Mouse (Mus musculus) forebrain, embryonic 16.5 days (tissue): ENCODE data around the gene Pitpnm1. TPM values are rescaled to one million over a fixed set of nuclear protein-coding genes. Genes with fewer than 3 reads are reported as not detected.
A peak's percentile ranks its signal among the peaks of the same experiment; 100 is the strongest.
"Not testable (repeated sequence)": the region's sequence is repeated elsewhere in the genome, so short reads cannot be mapped to it uniquely, and the experiment has no call there.

Source experiments
- ATAC-seq: fragments of 200-750 bp; cut with Nextera tagmentation; 2 replicates; pipeline ENCODE4 v1.8.0; 2017; ENCODE audit warnings: mild to moderate bottlenecking, moderate library complexity
- H3K27ac ChIP-seq: fragments of 300-500 bp; sonication (generic); 2 replicates; pipeline ENCODE4 v1.5.1; 2014; ENCODE audit warnings: low read length, control low read depth
- H3K27me3 ChIP-seq: fragments of 300-500 bp; sonication (generic); replicated peaks from 2 replicates; pipeline ENCODE4 v1.6.1; 2014; ENCODE audit warnings: low read length; ENCODE audit not compliant: control insufficient read depth, insufficient read depth
- H3K36me3 ChIP-seq: fragments of 300-500 bp; sonication (generic); 2 replicates; pipeline ENCODE4 v1.6.1; 2014; ENCODE audit not compliant: control insufficient read depth, insufficient read depth
- H3K4me1 ChIP-seq: fragments of 300-500 bp; sonication (generic); replicated peaks from 2 replicates; pipeline ENCODE4 v1.6.1; 2014; ENCODE audit warnings: low read length; ENCODE audit not compliant: control insufficient read depth, insufficient read depth
- H3K4me2 ChIP-seq: fragments of 300-500 bp; sonication (generic); 2 replicates; pipeline ENCODE4 v1.6.1; 2014; ENCODE audit warnings: mild to moderate bottlenecking, low read length, control low read depth
- H3K4me3 ChIP-seq: fragments of 300-500 bp; sonication (generic); replicated peaks from 2 replicates; pipeline ENCODE4 v1.5.1; 2014; ENCODE audit warnings: mild to moderate bottlenecking, low read length, control low read depth
- H3K9ac ChIP-seq: fragments of 300-500 bp; sonication (generic); replicated peaks from 2 replicates; pipeline ENCODE4 v1.6.1; 2014; ENCODE audit warnings: low read depth, low read length, control low read depth
- H3K9me3 ChIP-seq: fragments of 300-500 bp; sonication (generic); 2 replicates; pipeline ENCODE4 v1.6.1; 2016; ENCODE audit warnings: low read length; ENCODE audit not compliant: control insufficient read depth
- WGBS: fragments of 180-500 bp; shearing (Covaris S2); extraction: QIAGEN DNeasy Blood & Tissue Kit; methylation state at CpG from one replicate; pipeline ENCODE4 v1.1.7; 2014; 5-methylcytosine and 5-hydroxymethylcytosine counted together
- polyA plus RNA-seq: library from polyadenylated mRNA; unstranded; fragments of >200 nt; fragmentation: Nextera tagmentation; extraction: Ambion mirVana; gene quantifications from 2 replicates; pipeline ENCODE4 v1.2.1, GENCODE M21; 2015

Gene Pitpnm1
- polyA plus RNA-seq, 1 experiment from 2014 or later: 75.5 TPM

DNA sequence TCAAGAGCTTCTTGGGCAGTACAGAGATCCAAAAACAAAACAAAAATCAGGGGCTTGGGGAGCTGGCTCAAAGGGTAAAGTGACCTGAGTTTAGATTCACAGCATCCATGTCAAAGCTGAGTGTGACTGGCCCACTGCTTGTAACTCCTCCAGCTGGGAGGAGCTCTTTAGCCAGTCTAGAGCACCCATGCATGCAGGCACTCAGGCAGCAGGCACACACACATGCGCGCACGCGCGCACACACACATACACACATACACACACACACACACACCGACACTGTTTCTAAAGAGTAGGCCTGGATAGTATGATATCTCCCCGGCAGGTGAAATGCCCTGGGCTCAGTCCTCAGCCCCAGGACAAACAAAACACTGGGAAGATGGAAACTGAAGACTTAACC, 17.2 kb downstream of the Pitpnm1 start:
- Histone ChIP-seq H3K4me1 (peaks cover 5% of the 10 kb centered on the region; the same call in 1 of the 2 replicates), H3K36me3 (peaks cover 16% of the 10 kb centered on the region), H3K27ac (no peak overlapping the region), H3K27me3 (no peaks in the 10 kb centered on the region), H3K9me3 (no peaks in the 10 kb centered on the region), H3K9ac (no peak overlapping the region), H3K4me3 (no peak overlapping the region), H3K4me2 (no peak overlapping the region)
- 96% methylated on average over 7 of the region's 7 CpGs for WGBS
- no peak for ATAC-seq

DNA sequence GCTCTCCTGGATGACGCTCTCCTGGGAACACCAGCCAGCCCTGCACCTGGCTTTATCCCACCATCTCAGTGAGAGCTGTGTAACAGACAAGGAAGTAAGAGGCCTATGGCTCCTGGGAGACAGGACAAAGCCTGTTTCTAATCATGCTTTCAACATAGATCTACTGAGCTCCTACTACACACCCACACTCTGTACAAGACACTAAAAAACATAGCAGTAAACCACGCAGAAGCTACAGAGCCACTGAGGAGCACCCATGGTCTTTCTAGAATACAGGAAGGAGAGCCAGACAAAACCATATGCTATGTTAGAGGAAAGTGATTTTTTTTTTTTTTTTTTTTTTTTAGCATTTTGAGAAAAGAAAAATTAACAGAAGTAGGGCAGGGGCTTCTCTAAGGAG, 18.6 kb downstream of the Pitpnm1 start:
- no peaks in the 10 kb centered on the region for H3K27me3 ChIP-seq
- no peaks in the 10 kb centered on the region for H3K9me3 ChIP-seq
- H3K27ac ChIP-seq: no peak overlapping the region
- 93% methylated on average over 2 of the region's 2 CpGs for WGBS
- peaks cover 14% of the 10 kb centered on the region for H3K36me3 ChIP-seq
- H3K4me2 ChIP-seq: no peak overlapping the region
- no peak for ATAC-seq
- no peak overlapping the region for H3K9ac ChIP-seq
- peaks cover 5% of the 10 kb centered on the region; the same call in 1 of the 2 replicates for H3K4me1 ChIP-seq
- H3K4me3 ChIP-seq: no peak overlapping the region

DNA sequence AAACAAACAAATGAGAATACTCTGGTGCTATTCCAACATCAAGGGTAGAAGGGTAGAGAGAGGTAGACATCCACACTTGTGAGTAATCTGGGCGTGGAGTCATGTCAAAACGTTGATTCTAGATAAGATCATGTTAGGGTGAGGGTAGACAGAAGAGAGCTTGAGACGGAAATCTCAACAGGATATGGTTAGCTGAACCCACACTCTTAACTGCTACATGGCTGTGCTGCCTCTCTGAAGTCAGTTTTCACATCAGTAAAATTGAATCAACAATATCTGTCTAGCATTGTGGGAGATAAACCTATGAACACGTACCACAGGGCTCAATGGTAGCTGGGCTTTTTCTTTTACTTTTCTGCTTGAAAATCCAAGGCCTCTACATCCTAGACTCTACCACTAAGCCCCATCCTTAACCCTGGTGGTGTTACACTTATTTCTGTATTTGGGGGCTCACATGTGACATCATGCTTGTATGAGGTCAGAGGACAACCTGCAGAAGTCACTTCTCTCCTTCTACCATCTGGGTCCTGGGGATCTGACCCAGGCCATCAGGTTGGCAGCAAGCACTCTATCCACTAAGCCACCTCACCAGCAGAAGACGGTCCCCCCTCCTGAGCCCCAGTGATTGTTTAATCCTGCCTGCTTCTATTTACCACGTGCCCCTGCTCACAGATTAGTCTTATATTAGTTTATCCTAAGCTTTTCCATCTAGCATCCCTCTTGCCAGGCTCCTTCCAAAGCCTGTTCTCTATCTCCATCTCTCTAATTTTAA, 20.1 kb downstream of the Pitpnm1 start:
- no peak overlapping the region; the same call in 1 of the 2 replicates for H3K4me2 ChIP-seq
- H3K27me3 ChIP-seq: no peaks in the 10 kb centered on the region
- no peak overlapping the region for H3K27ac ChIP-seq
- ATAC-seq: no peak
- H3K4me3 ChIP-seq: no peak overlapping the region
- 90% methylated on average over 6 of the region's 6 CpGs for WGBS
- no peaks in the 10 kb centered on the region for H3K9me3 ChIP-seq
- no peak overlapping the region for H3K9ac ChIP-seq
- H3K4me1 ChIP-seq: peaks cover 5% of the 10 kb centered on the region; the same call in 1 of the 2 replicates
- H3K36me3 ChIP-seq: peaks cover 7% of the 10 kb centered on the region

DNA sequence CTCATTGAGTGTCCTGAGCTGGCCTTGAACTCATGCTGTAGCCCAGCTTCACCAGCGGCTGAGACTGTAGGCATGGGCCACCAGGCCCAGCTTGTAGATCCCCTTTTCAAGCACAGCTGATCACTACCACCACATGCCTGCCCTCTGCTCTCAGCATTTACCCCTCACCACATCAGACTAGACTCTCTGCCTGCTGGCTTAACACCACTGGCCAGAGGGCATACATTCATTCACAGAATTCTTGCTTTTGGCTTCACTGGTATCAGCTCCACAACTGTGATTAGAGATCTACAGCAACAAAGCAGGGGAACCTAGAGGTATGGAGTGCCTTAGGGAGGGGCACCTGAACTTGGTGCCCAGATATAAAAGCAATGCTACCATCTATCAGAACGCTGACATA, 20.7 kb downstream of the Pitpnm1 start:
- WGBS: 95% methylated on average over 2 of the region's 2 CpGs
- Histone ChIP-seq H3K4me2 (peak overlapping the region; percentile 56), H3K4me1 (peaks cover 7% of the 10 kb centered on the region), H3K9me3 (no peaks in the 10 kb centered on the region), H3K4me3 (peak overlapping the region; percentile 58), H3K36me3 (peaks cover 5% of the 10 kb centered on the region), H3K9ac (no peak overlapping the region), H3K27ac (no peak overlapping the region), H3K27me3 (no peaks in the 10 kb centered on the region)
- no peak for ATAC-seq

DNA sequence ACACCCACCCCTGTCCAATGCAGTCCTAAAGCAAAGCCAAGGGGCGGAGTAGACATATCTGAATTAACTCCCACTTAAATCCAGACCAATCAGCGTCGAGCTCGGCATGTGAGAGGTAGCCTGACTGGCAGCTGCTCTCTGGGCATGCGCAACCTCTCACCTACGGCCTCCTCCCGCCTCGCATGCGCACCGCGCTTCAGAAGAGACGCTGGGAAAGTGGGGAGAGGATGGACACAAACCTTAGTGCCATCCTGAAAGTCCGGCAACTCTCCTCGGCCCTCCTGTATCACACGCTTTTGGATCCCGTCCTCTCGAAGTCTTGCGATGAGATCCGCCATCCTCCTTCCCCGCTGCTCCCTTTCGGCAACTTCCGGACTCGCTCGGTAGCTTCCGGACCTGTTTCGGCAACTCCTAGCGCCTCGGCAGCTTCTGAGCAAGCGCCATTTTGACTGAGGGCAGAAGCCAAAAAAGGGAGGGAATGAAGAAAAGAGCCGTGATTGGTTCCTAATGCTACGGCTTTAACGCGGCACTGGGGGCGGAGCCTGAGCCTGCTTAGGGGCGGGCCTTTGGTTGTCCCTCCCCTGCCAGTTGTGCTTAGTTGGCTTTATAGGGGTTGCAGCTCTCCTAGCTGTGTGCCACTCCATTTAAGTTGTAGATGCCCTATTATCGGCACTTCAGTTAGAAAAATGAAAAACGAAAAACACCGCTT, 21.5 kb downstream of the Pitpnm1 start:
- peak overlapping the region; percentile 58 for H3K4me3 ChIP-seq
- peak overlapping the region; percentile 84 for H3K27ac ChIP-seq
- peak overlapping the region; percentile 56 for H3K4me2 ChIP-seq
- H3K27me3 ChIP-seq: no peaks in the 10 kb centered on the region
- peaks cover 7% of the 10 kb centered on the region for H3K4me1 ChIP-seq
- H3K9me3 ChIP-seq: no peaks in the 10 kb centered on the region
- peak; percentile 80 for ATAC-seq
- no peaks in the 10 kb centered on the region for H3K36me3 ChIP-seq
- H3K9ac ChIP-seq: peak overlapping the region; percentile 68
- whole genome bisulfite sequencing: 2% methylated on average over 38 of the region's 38 CpGs

DNA sequence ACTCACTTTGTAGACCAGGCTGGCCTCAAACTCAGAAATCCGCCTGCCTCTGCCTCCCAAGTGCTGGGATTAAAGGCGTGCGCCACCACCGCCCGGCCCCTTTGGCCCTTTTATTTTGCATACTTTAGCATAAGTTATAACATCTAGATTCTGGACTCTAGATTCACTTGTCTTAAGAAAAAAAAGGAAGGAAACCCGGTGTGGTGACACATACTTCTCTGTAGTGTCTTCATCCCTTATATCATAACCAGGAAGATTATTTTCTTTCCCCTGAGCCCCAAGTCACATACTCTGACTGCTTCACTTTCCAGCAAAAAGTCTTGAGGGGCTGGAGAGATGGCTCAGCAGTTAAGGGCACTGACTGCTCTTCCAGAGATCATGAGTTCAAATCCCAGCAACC, 22.1 kb downstream of the Pitpnm1 start:
- H3K4me2 ChIP-seq: peak overlapping the region; percentile 6; the same call in 1 of the 2 replicates
- 62% methylated on average over 6 of the region's 6 CpGs for WGBS
- H3K4me3 ChIP-seq: not testable (repeated sequence)

DNA sequence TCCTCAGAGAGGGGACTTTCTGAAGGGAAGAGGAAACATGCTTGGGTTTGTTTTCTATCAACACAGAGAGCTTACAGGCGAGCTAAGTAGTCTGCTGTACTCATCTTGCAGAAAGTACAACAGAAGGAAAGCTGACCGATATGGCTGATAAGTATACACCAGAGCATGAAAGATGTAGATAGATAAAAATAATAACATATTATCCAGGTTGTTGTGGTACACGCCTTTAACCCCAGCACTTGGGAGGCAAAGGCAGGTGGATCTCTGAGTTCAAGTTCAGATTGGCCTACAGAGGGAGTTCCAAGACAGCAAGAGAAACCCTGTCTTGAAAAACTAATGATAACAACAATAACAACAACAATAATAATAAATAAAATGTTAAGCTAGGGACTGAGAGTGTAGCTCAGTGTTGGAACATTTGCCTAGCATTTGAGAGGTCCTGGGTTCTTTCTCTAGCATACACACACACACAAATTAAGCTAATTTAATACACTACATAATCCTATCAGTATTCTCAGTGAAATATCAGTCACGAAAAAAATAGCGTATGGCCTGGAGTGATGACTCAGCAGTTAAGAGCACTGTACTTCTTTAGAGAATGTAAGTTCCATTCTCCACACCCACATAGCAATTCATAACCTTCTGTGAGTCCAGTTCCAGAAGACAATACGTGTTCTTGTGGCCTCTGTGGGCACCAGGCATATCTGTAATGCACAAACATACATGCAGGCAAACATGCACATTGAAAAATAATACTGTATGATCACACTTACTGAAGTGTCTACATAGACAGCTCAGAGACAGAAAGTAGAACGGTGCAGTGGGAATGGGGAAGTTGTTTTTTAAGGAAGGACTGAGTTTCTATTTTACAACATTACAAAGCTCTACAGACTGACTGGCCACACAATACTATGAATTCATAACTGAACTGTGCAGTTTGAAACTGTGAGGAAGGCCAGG, 22.9 kb downstream of the Pitpnm1 start:
- 84% methylated on average over 7 of the region's 7 CpGs for WGBS
- H3K27ac ChIP-seq: no peak overlapping the region
- H3K4me3 ChIP-seq: no peak overlapping the region
- no peaks in the 10 kb centered on the region for H3K9me3 ChIP-seq
- no peak overlapping the region for H3K9ac ChIP-seq
- H3K27me3 ChIP-seq: no peaks in the 10 kb centered on the region
- no peak for ATAC-seq
- H3K4me2 ChIP-seq: no peak overlapping the region
- H3K4me1 ChIP-seq: peaks cover 18% of the 10 kb centered on the region
- H3K36me3 ChIP-seq: no peaks in the 10 kb centered on the region; the same call in 1 of the 2 replicates

More for the DNA sequence above, 22.1 kb downstream of the Pitpnm1 start:
- H3K9ac ChIP-seq, H3K27ac ChIP-seq, ATAC-seq, H3K27me3 ChIP-seq, H3K9me3 ChIP-seq, H3K36me3 ChIP-seq: not testable (repeated sequence)
- peaks cover 14% of the 10 kb centered on the region for H3K4me1 ChIP-seq

DNA sequence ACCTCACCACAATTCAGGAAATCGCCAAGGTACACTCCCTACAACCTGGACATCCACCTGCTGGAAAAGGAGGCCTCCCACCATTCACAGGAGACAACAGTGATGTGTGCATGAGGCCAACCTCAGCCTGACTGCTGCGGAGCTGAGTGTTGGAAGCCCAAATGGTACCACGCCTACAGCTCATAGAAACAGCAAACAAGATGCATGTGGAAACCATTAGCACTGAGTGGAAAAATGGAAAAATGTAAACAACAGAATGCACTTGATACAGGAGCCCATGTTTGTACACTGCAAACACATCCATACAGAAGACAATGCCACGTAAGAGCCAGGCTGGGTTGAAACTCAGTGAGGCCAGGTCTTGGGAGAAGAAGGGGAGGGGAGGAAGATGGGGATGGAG, 24.6 kb downstream of the Pitpnm1 start:
- 89% methylated on average over 4 of the region's 4 CpGs for WGBS
- no peaks in the 10 kb centered on the region for H3K9me3 ChIP-seq
- H3K27me3 ChIP-seq: no peaks in the 10 kb centered on the region
- peaks cover 18% of the 10 kb centered on the region for H3K4me1 ChIP-seq
- no peak overlapping the region for H3K4me2 ChIP-seq
- no peak for ATAC-seq
- H3K27ac ChIP-seq: no peak overlapping the region
- H3K4me3 ChIP-seq: no peak overlapping the region
- H3K36me3 ChIP-seq: peaks cover 5% of the 10 kb centered on the region; the same call in 1 of the 2 replicates
- no peak overlapping the region for H3K9ac ChIP-seq

DNA sequence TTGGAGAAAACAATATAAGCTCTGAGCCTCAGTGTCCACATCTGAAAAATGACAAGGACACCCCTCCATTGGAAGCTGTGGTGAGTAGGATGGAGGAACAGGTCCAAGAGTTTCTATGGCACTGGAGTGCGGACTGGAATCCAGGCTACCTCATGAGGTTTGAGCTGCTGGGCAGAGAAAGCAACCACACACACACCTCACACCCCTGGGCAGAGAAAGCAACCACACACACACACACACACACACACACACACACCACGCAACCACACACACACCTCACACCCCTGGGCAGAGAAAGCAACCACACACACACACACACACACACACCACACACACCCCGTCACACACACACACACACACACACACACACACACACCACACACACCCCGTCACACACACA, 25.5 kb downstream of the Pitpnm1 start:
- 18% methylated on average over 3 of the region's 4 CpGs for WGBS

More for the DNA sequence above, 25.5 kb downstream of the Pitpnm1 start:
- H3K27me3 ChIP-seq, H3K9me3 ChIP-seq, H3K27ac ChIP-seq, H3K36me3 ChIP-seq: not testable (repeated sequence)
- ATAC-seq: peak; percentile 6
- peak overlapping the region; percentile 68 for H3K4me2 ChIP-seq
- peak overlapping the region; percentile 75 for H3K4me3 ChIP-seq
- H3K4me1 ChIP-seq: peaks cover 18% of the 10 kb centered on the region
- H3K9ac ChIP-seq: peak overlapping the region; percentile 78
